Mouse (Mus musculus) limb, embryonic 11.5 days (tissue): ENCODE results near the gene Panx1. TPM values are rescaled to one million over a fixed set of nuclear protein-coding genes. Genes with fewer than 3 reads are reported as not detected.

Experiments used
- polyA plus RNA-seq: library from polyadenylated mRNA; unstranded; fragments of >200 nt; fragmentation: Nextera tagmentation; extraction: Ambion mirVana; gene quantifications from 2 replicates; pipeline ENCODE4 v1.2.1, GENCODE M21; 2014

Gene Panx1
- polyA plus RNA-seq, 1 experiment from 2014 or later, result 79.6 TPM

Other genes with a start within 250 kb of the Panx1 start
- gene Gpr83, start 185.3 kb downstream of the Panx1 start, polyA plus RNA-seq, result 0.05 TPM in 1 of 2 replicates, not detected in the other
- 0.16 TPM in 1 of 2 replicates, not detected in the other for gene Izumo1r, start 141.5 kb downstream of the Panx1 start, polyA plus RNA-seq
- not detected in 2 replicates for gene Hephl1, start 66.6 kb upstream of the Panx1 start, polyA plus RNA-seq
- 1.5 and 1.9 TPM in 2 replicates for gene Vstm5, start 193.6 kb upstream of the Panx1 start, polyA plus RNA-seq
- gene Med17, start 234.5 kb upstream of the Panx1 start, polyA plus RNA-seq, result 42.1 and 46.6 TPM in 2 replicates